Mouse (Mus musculus) gastrocnemius, adult 2 months (tissue): Measurements from ENCODE around the gene Dkk2. TPM values are rescaled to one million over a fixed set of nuclear protein-coding genes. Genes with fewer than 3 reads are reported as not detected.

Experiments used
- DNase-seq: peaks from one replicate; pipeline ENCODE4 v3.0.0; 2022
- H3K27ac ChIP-seq: fragments of 200-600 bp; 2 replicates; pipeline ENCODE4 v1.8.1; 2022; ENCODE audit warnings: mild to moderate bottlenecking
- H3K4me3 ChIP-seq: fragments of 200-600 bp; 2 replicates; pipeline ENCODE4 v1.8.1; 2022; ENCODE audit warnings: mild to moderate bottlenecking, moderate library complexity
- CTCF ChIP-seq: fragments of 200-600 bp; IDR thresholded peaks from 2 replicates; pipeline ENCODE4 v1.8.1; 2022; ENCODE audit warnings: antibody characterized with exemption, mild to moderate bottlenecking, moderate library complexity
- intact Hi-C: fragments of 180-260 bp; cut with DNase I; formaldehyde crosslinking; loops from one replicate; pipeline ENCODE4 v1.15.1; 2025
- total RNA-seq, 2 experiments: library from RNA; stranded (reverse); gene quantifications; 2 replicates each; pipeline ENCODE4 v1.2.3; 2021

Dkk2 gene
- total RNA-seq, 2 experiments from 2014 or later = 3.3 to 5.1 TPM

DNA sequence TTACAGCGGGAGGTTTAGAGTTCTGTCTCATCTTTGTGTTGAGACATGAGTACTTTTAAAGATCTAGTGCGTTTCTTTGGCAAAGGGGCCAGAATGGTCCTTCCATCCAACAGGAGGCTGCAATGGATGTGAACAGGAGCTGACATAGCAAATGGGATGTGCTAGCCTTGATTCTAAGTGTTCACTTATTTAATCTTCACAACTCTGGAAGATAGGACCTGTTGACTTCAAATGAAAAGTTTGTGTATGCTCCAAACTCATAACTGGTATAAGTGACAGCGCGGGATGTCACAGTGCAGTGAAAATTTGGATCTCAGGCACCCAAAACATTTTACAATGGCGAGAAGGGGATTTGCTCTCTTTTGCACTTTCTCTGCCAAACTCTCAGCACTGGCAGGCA is 1.4 kb downstream of the Dkk2 start:
- intact Hi-C loops = no loop called here
- peak overlapping the region; percentile 69 for H3K4me3 ChIP-seq
- H3K27ac ChIP-seq = peak overlapping the region; percentile 63
- no peak for DNase-seq
- TF ChIP-seq CTCF = no peak

- DNase-seq = peak; percentile 51
- intact Hi-C loops = no loop called here
- no peak for TF ChIP-seq CTCF
- Histone ChIP-seq H3K4me3 (peak overlapping the region; percentile 69), H3K27ac (peak overlapping the region; percentile 63)
These were observed 2.0 kb downstream of the Dkk2 start for GRCm38 (mm10) chr3:132087011-132087486.

GRCm38 (mm10) chr3:132092983-132093382 is 7.9 kb downstream of the Dkk2 start:
- no peak for TF ChIP-seq CTCF
- H3K4me3 ChIP-seq = no peak overlapping the region
- DNase-seq = no peak
- intact Hi-C loops = no loop called here
- H3K27ac ChIP-seq = no peak overlapping the region

DNA sequence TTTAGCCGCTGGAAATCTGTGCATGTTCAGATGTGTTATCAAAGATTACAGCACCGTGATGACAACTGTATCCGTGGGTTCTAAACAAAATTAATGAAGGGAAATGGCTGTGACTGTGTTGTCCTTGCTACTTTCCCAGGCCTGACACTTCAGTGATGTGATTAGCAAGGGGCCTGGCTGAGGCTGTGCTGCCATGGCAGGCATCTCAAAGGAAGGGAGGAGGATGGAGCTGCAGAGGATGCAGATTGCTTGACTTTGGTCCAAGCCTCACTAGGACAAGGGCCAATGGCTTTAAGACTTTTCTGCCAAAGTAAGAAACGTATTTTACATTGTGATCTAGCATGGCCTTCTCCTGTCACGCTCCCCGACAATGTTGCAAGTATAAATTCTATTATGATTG is 11.2 kb downstream of the Dkk2 start:
- intact Hi-C loops = no loop called here
- no peak for TF ChIP-seq CTCF
- no peak for DNase-seq
- Histone ChIP-seq H3K27ac (no peak overlapping the region), H3K4me3 (no peak overlapping the region)

DNA sequence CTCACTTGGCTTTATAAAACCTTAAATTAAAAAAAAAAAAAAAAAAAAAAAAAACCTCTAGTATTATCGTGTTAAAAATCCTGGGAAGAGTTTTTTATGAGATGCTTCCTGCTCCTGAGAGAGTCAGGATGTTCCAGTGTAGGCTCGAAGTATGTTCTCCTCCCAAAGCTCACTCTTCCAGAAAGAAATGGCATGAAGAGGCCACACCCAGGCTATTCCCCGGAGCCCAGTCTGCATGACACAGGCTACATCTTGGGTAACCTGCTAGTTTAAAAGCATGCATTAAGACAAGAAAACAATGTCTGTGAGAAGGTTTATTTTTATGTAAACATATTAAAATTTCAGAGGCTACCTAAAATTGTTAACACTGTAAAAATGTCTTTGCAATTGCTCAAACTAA is 15.7 kb downstream of the Dkk2 start:
- Histone ChIP-seq H3K4me3 (no peak overlapping the region), H3K27ac (no peak overlapping the region)
- intact Hi-C loops = no loop called here
- peak; percentile 58 for DNase-seq
- no peak for TF ChIP-seq CTCF

- peak overlapping the region; percentile 75 for H3K27ac ChIP-seq
- intact Hi-C loops = no loop called here
- TF ChIP-seq CTCF = no peak
- peak; percentile 42 for DNase-seq
- peak overlapping the region; percentile 43 for H3K4me3 ChIP-seq
These were observed 17.9 kb downstream of the Dkk2 start for GRCm38 (mm10) chr3:132103020-132103419.

- Histone ChIP-seq H3K4me3 (peak overlapping the region; percentile 43), H3K27ac (peak overlapping the region; percentile 75)
- intact Hi-C loops = no loop called here
- no peak for TF ChIP-seq CTCF
- DNase-seq = peak; percentile 44
These were observed 18.4 kb downstream of the Dkk2 start for GRCm38 (mm10) chr3:132103454-132103853.

DNA sequence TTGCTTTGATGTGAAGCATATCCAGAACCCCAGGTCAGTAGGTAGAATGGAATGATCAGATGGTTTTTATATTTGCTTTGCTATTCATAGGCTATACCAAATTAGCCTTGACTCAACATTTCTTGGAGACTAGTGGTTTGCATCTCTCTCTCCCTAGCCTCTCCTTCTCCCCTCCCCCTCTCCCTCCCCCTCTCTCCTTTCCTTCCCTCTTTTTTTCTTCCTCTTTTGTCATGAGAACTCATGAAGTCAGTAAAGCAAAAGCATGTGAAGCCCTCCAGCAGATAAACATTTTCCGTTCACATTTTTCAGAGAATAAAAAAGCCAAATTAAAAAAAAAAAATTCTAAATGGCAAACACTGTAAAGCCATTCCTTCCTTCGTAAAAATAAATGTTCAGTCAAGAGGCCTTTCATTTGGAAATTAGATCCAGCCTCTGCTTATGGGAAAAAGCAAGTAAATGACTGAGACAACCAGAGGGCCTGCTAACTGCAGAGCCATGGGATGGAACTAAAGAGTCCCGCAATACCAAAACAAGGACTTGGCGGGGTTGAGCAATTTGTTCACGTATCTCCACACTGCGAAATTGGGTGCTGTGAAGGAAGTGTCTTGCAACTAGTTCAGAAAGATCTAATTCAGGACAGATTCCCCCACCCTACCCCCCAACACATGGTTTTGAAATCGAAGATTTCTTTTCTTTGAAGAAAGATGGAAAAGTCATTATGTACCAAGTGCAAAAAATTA is 30.9 kb downstream of the Dkk2 start:
- H3K27ac ChIP-seq = no peak overlapping the region
- no peak for TF ChIP-seq CTCF
- H3K4me3 ChIP-seq = no peak overlapping the region
- intact Hi-C loops = no loop called here
- DNase-seq = no peak

- Histone ChIP-seq H3K27ac (no peak overlapping the region), H3K4me3 (no peak overlapping the region)
- TF ChIP-seq CTCF = no peak
- intact Hi-C loops = no loop called here
- no peak for DNase-seq
These were observed 36.3 kb downstream of the Dkk2 start for GRCm38 (mm10) chr3:132121344-132121743.

DNA sequence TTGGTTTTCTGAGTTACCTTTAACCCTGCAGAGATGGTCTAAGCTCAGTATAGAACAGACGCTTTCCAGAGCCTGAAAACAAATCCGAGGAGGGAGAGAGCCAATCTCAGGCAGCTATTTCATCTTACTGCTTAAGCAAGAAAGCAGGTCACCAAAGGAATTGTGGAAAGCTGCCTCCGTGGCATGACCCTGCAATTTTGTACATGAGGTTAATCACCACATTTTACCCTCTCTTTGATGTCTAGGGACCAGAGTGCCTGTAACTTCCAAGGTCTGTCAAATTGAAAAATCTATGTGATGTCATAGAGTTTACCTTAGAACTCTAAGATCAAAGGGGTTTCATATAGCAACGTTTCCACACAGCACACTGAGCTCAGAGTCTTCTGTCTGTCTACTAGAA is 37.5 kb downstream of the Dkk2 start:
- no peak for DNase-seq
- intact Hi-C loops = no loop called here
- TF ChIP-seq CTCF = no peak
- Histone ChIP-seq H3K27ac (no peak overlapping the region), H3K4me3 (no peak overlapping the region)

GRCm38 (mm10) chr3:132125227-132125740 is 40.2 kb downstream of the Dkk2 start:
- Histone ChIP-seq H3K27ac (no peak overlapping the region), H3K4me3 (no peak overlapping the region)
- intact Hi-C loops = no loop called here
- TF ChIP-seq CTCF = no peak
- no peak for DNase-seq

- TF ChIP-seq CTCF = no peak
- intact Hi-C loops = no loop called here
- DNase-seq = no peak
- no peak overlapping the region for H3K4me3 ChIP-seq
- H3K27ac ChIP-seq = no peak overlapping the region
These were observed 44.7 kb downstream of the Dkk2 start for GRCm38 (mm10) chr3:132129730-132130274.

DNA sequence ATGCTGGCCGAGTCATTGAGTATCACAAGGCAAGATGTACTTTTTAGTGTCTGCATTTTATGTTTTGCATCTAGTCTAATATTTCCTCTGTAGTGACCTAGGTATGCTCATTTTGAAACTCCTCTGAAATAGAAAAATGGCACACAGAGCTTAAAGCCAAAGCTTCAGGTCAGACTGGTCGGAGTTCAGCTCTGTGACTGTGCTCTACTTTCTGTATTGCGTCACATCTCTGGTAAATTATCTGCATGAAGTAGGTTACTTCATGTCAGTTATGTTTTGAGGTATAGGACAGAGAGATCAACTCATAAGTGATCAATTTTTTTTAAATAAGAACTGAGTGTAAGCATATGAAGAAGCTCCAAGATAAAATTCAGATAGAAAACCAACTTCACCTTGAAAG is 45.7 kb downstream of the Dkk2 start:
- Histone ChIP-seq H3K27ac (no peak overlapping the region), H3K4me3 (no peak overlapping the region)
- intact Hi-C loops = no loop called here
- TF ChIP-seq CTCF = no peak
- no peak for DNase-seq

- no peak overlapping the region for H3K27ac ChIP-seq
- intact Hi-C loops = no loop called here
These were observed 46.8 kb downstream of the Dkk2 start for GRCm38 (mm10) chr3:132131939-132132338.

More at GRCm38 (mm10) chr3:132131939-132132338, 46.8 kb downstream of the Dkk2 start:
- no peak for TF ChIP-seq CTCF
- no peak overlapping the region for H3K4me3 ChIP-seq
- DNase-seq = no peak
